Mouse (Mus musculus) MEL (cell line): ENCODE results near the gene Cdc27.
A peak's percentile ranks its signal among the peaks of the same experiment; 100 is the strongest.
"Not testable (repeated sequence)": the region's sequence is repeated elsewhere in the genome, so short reads cannot be mapped to it uniquely, and the experiment has no call there.

Source experiments
- BHLHE40 ChIP-seq: IDR thresholded peaks from 2 replicates; pipeline ENCODE4 v1.6.1; 2012; ENCODE audit warnings: low read depth, mild to moderate bottlenecking, inconsistent platforms, low read length, improper control_type of control experiment, borderline replicate concordance
- CHD1 ChIP-seq: IDR thresholded peaks from 2 replicates; pipeline ENCODE4 v1.6.1; 2012; ENCODE audit warnings: low read depth, mild to moderate bottlenecking, inconsistent platforms, low read length, improper control_type of control experiment
- CTCF ChIP-seq, 3 experiments: IDR thresholded peaks in 2 of 3; conservative IDR thresholded peaks in 1 of 3; 2 replicates each; pipeline ENCODE4 v1.5.1; 2011 to 2012; ENCODE audit warnings: low read length in 3 of 3, low read depth in 2 of 3, mild to moderate bottlenecking in 2 of 3, improper control_type of control experiment in 1 of 3, inconsistent platforms in 1 of 3, mixed read lengths in 1 of 3, moderate library complexity in 1 of 3; ENCODE audit not compliant: control insufficient read depth in 1 of 3, insufficient read depth in 1 of 3, poor library complexity in 1 of 3, severe bottlenecking in 1 of 3
- EP300 ChIP-seq, 2 experiments: IDR thresholded peaks; 2 replicates each; pipeline ENCODE4 v1.6.1; 2011; ENCODE audit warnings: improper control_type of control experiment in 2 of 2, low read length in 2 of 2, low read depth in 1 of 2, mild to moderate bottlenecking in 1 of 2
- POLR2A ChIP-seq, 2 experiments: IDR thresholded peaks; 2 replicates each; pipeline ENCODE4 v1.6.1; 2011 to 2012; ENCODE audit warnings: low read length in 2 of 2, mild to moderate bottlenecking in 2 of 2, control low read depth in 1 of 2, improper control_type of control experiment in 1 of 2, low read depth in 1 of 2, moderate library complexity in 1 of 2; ENCODE audit not compliant: control insufficient read depth in 1 of 2, insufficient read depth in 1 of 2, poor library complexity in 1 of 2
- RCOR1 ChIP-seq: IDR thresholded peaks from 2 replicates; pipeline ENCODE4 v1.6.1; 2012; ENCODE audit warnings: low read depth, mild to moderate bottlenecking, inconsistent platforms, low read length, improper control_type of control experiment
- SIN3A ChIP-seq: IDR thresholded peaks from 2 replicates; pipeline ENCODE4 v1.6.1; 2012; ENCODE audit warnings: low read length, improper control_type of control experiment, inconsistent platforms
- SMC3 ChIP-seq: IDR thresholded peaks from 2 replicates; pipeline ENCODE4 v1.6.1; 2011; ENCODE audit warnings: low read depth, low read length, improper control_type of control experiment
- TCF12 ChIP-seq: IDR thresholded peaks from 2 replicates; pipeline ENCODE4 v1.6.1; 2014; ENCODE audit warnings: low read depth, mild to moderate bottlenecking, inconsistent platforms, low read length, improper control_type of control experiment, moderate library complexity
- USF2 ChIP-seq, 2 experiments: IDR thresholded peaks; 2 replicates each; pipeline ENCODE4 v1.6.1; 2011 to 2012; ENCODE audit warnings: improper control_type of control experiment in 2 of 2, low read length in 2 of 2, borderline replicate concordance in 1 of 2, inconsistent platforms in 1 of 2, low read depth in 1 of 2, mild to moderate bottlenecking in 1 of 2; ENCODE audit not compliant: insufficient read depth in 1 of 2
- ZMIZ1 ChIP-seq: IDR thresholded peaks from 2 replicates; pipeline ENCODE4 v1.6.1; 2012; ENCODE audit warnings: low read depth, mild to moderate bottlenecking, inconsistent platforms, low read length, improper control_type of control experiment, moderate library complexity

- not testable (repeated sequence) for TF ChIP-seq POLR2A (IDR thresholded peaks at IDR 0.05; ENCODE audit: control insufficient read depth in 1 of 2, insufficient read depth in 1 of 2, low read depth in 1 of 2, low read length in 2 of 2, poor library complexity in 1 of 2); CTCF (IDR thresholded peaks at IDR 0.05 in 2 of 3, conservative IDR thresholded peaks at IDR 0.05 in 1 of 3; ENCODE audit: control insufficient read depth in 1 of 3, insufficient read depth in 1 of 3, low read depth in 2 of 3, low read length in 3 of 3, poor library complexity in 1 of 3, severe bottlenecking in 1 of 3); SMC3; USF2 (IDR thresholded peaks at IDR 0.05; ENCODE audit: borderline replicate concordance in 1 of 2, insufficient read depth in 1 of 2, low read depth in 1 of 2, low read length in 2 of 2); CHD1
- TF ChIP-seq BHLHE40 (peak; percentile 57; the same call in 1 of the 2 replicates), ZMIZ1 (peak; percentile 63; the same call in 1 of the 2 replicates), SIN3A (peak; percentile 92), TCF12 (peak; percentile 95), EP300 (IDR thresholded peaks at IDR 0.05; ENCODE audit: low read depth in 1 of 2, low read length in 2 of 2) (peak; percentile 89 to 90), RCOR1 (peak; percentile 90)
These were observed 7.1 kb downstream of the Cdc27 start for GRCm38 (mm10) chr11:104543337-104543736.
